Comparison of ENCODE assay signal across 8 mouse cellular contexts in the genomic region with DNA sequence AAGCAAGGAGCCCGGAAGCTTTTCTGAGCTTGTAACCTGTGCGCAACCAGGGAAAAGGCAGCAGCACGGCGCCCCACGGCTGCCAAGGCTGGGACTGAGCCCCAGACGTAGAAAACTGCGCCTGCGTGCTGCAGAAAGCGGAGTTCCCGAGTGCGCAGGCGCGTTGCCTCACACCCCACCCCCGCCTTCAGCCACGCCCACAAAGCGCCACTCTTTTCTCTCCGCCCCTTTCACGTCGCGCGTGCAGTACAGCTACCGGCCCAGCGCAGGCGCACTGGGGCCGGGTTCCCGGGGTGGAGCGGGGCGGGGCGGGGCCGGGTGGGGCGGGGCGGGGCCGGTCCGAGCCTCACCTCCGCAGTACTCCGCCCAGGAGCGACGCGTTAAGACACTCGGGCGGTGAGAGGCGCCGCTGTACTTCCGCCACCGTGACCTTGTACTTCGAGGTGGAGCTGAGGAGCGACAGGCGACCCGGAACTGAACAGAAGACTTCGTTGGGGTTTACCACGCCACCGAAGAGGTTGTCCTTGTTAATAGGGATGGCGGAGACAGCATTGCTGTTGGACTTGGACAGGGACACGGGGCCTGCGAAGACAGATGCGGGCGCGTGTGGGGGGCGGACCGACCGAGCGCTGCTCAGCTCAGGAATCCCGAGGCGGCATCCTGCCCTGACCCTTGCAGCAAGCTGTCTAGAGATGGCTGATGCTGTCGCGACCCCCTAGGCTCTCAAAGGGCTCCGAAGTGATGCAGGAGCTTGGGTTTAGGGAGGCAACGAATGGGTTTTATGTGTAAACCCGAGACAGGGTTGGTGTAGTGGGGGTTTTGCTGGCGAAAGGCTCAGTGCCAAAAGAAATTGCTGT. TPM values are rescaled to one million over a fixed set of nuclear protein-coding genes. Genes with fewer than 3 reads are reported as not detected.
DNase-seq lines count a peak whose midpoint lies in the region; ATAC-seq and TF ChIP-seq lines count a peak whose summit lies in the region.

No protein-coding gene starts in this region.

- peak overlapping the region; percentile 61 for H3K4me2 ChIP-seq in forebrain, embryonic 16.5 days (ENCODE audit: low read length)
- H3K4me2 ChIP-seq in lung, embryonic 16.5 days (ENCODE audit: low read depth, low read length): peak overlapping the region; percentile 92

- intact Hi-C loops in heart, postnatal 36 days (cut with DNase I): no loop called here

- peak; percentile 23; the same call in 1 of the 2 replicates for TF ChIP-seq POLR2A in thymus, adult 2 months (IDR thresholded peaks at IDR 0.05; ENCODE audit: control insufficient read depth, extremely low read depth, insufficient read depth, low read length, poor library complexity)

- H3K27me3 ChIP-seq in forebrain, embryonic 16.5 days (replicated peaks; ENCODE audit: control insufficient read depth, insufficient read depth, low read length): peaks cover 76% of the 10 kb centered on the region
- H3K27me3 ChIP-seq in lung, embryonic 16.5 days (ENCODE audit: control insufficient read depth, insufficient read depth, low read depth, low read length): peaks cover 80% of the 10 kb centered on the region
- peaks cover 9% of the 10 kb centered on the region for H3K27me3 ChIP-seq in thymus, adult 2 months (ENCODE audit: control insufficient read depth, insufficient read depth, low read length)

- H3K4me1 ChIP-seq in ES-E14 (ENCODE audit: control insufficient read depth in 2 of 2, insufficient read depth in 2 of 2, low read length in 2 of 2, poor library complexity in 1 of 2): peaks cover 3 to 6% of the 10 kb centered on the region in 2 experiments; a peak in 2 of 4 replicates
- H3K4me1 ChIP-seq in forebrain, embryonic 16.5 days (replicated peaks; ENCODE audit: control insufficient read depth, insufficient read depth, low read length): peaks cover 6% of the 10 kb centered on the region
- peaks cover 7% of the 10 kb centered on the region; the same call in 1 of the 2 replicates for H3K4me1 ChIP-seq in lung, embryonic 16.5 days (replicated peaks; ENCODE audit: control insufficient read depth, insufficient read depth, low read length)
- H3K4me1 ChIP-seq in thymus, adult 2 months (replicated peaks; ENCODE audit: control insufficient read depth, insufficient read depth, low read length): peaks cover 8% of the 10 kb centered on the region

- no peak for TF ChIP-seq CTCF in thymus, adult 2 months (IDR thresholded peaks at IDR 0.05; ENCODE audit: borderline replicate concordance, control insufficient read depth, extremely low read depth, insufficient read depth, low read length, poor library complexity)

- ATAC-seq in forebrain, embryonic 16.5 days: peak; percentile 95
- peak; percentile 96 for ATAC-seq in lung, embryonic 16.5 days (ENCODE audit: low read depth)

- H3K36me3 ChIP-seq in ES-E14 (ENCODE audit: control insufficient read depth, insufficient read depth, low read length, poor library complexity, severe bottlenecking): no peaks in the 10 kb centered on the region
- no peaks in the 10 kb centered on the region for H3K36me3 ChIP-seq in forebrain, embryonic 16.5 days (ENCODE audit: control insufficient read depth, insufficient read depth)
- no peaks in the 10 kb centered on the region for H3K36me3 ChIP-seq in lung, embryonic 16.5 days (ENCODE audit: control insufficient read depth, insufficient read depth, low read length)
- no peaks in the 10 kb centered on the region for H3K36me3 ChIP-seq in thymus, adult 2 months (ENCODE audit: control insufficient read depth, insufficient read depth, low read length)

- in situ Hi-C loops in ES-E14 (cut with MboI; ENCODE audit: low sequenced_read_pairs in 2 of 2, unreplicated experiment in 2 of 2): no loop called here

- H3K9ac ChIP-seq in ES-E14 (ENCODE audit: insufficient read depth, low read depth, low read length, poor library complexity, severe bottlenecking): peak overlapping the region; percentile 74
- peak overlapping the region; percentile 49 for H3K9ac ChIP-seq in forebrain, embryonic 16.5 days (replicated peaks; ENCODE audit: low read depth, low read length)
- peak overlapping the region; percentile 54 for H3K9ac ChIP-seq in lung, embryonic 16.5 days (ENCODE audit: low read length)

- peak; percentile 91 for DNase-seq in ES-E14 (ENCODE audit: low read depth, low spot score)
- DNase-seq in cerebellum, adult 18-20 months: peak; percentile 74 to 77
- peak; percentile 83 to 86 for DNase-seq in heart, postnatal 36 days
- DNase-seq in layer of hippocampus, adult 8-10 months (ENCODE audit: low spot score in 2 of 2): peak; percentile 47 to 74
- DNase-seq in ovary, adult 18-20 months (ENCODE audit: low spot score): peak; percentile 78
- peak; percentile 85 for DNase-seq in thymus, adult 2 months

- H3K4me3 ChIP-seq in ES-E14 (ENCODE audit: insufficient read depth in 1 of 2, low read depth in 1 of 2, low read length in 2 of 2, poor library complexity in 1 of 2, severe bottlenecking in 1 of 2): peak overlapping the region; percentile 70 to 75
- H3K4me3 ChIP-seq in forebrain, embryonic 16.5 days (replicated peaks; ENCODE audit: low read length): peak overlapping the region; percentile 65
- peak overlapping the region; percentile 63 for H3K4me3 ChIP-seq in lung, embryonic 16.5 days (ENCODE audit: low read length)
- H3K4me3 ChIP-seq in thymus, adult 2 months (ENCODE audit: control insufficient read depth, insufficient read depth, low read length): peak overlapping the region; percentile 51

- WGBS in forebrain, embryonic 16.5 days: 1% methylated on average over 70 of the region's 70 CpGs
- under 1% methylated on average over 70 of the region's 70 CpGs for WGBS in lung, embryonic 16.5 days
- WGBS in thymus, adult 2 months: 1% methylated on average over 70 of the region's 70 CpGs

- H3K27ac ChIP-seq in ES-E14 (ENCODE audit: insufficient read depth, low read depth, low read length, poor library complexity, severe bottlenecking): no peak overlapping the region
- no peak overlapping the region for H3K27ac ChIP-seq in forebrain, embryonic 16.5 days (ENCODE audit: low read length)
- no peak overlapping the region for H3K27ac ChIP-seq in lung, embryonic 16.5 days (ENCODE audit: low read length)
- H3K27ac ChIP-seq in thymus, adult 2 months (ENCODE audit: control insufficient read depth, insufficient read depth, low read length): no peak overlapping the region

- H3K9me3 ChIP-seq in ES-E14 (ENCODE audit: control insufficient read depth, insufficient read depth, low read depth, low read length): no peaks in the 10 kb centered on the region
- no peaks in the 10 kb centered on the region for H3K9me3 ChIP-seq in forebrain, embryonic 16.5 days (ENCODE audit: control insufficient read depth, low read length)
- no peaks in the 10 kb centered on the region for H3K9me3 ChIP-seq in lung, embryonic 16.5 days (ENCODE audit: control insufficient read depth, low read length)

TF ChIP-seq in ES-E14, 5 proteins besides CTCF, POLR2A, EP300 and RAD21:
- no peak for TF ChIP-seq CHD2 (IDR thresholded peaks at IDR 0.05; ENCODE audit: low read depth, low read length)
- TF ChIP-seq ZNF384 (IDR thresholded peaks at IDR 0.05; ENCODE audit: low read depth, low read length): no peak
- TF ChIP-seq HCFC1 (IDR thresholded peaks at IDR 0.05; ENCODE audit: borderline replicate concordance, insufficient read depth, low read length): no peak
- TF ChIP-seq ZC3H11A (IDR thresholded peaks at IDR 0.05; ENCODE audit: borderline replicate concordance, low read depth, low read length): no peak
TF ChIP-seq in ES-E14: peak in this region for 0.

RNA-seq across cellular contexts. Expression of a gene that starts 15.2 kb away (rescaled TPM):
- 0.16 and 0.27 TPM in 2 replicates for total RNA-seq in ES-E14 (2012; rRNA removed)
- 0.41 and 0.55 TPM in 2 replicates for polyA plus RNA-seq in forebrain, embryonic 16.5 days (2015; fragmentation: Nextera tagmentation; extraction: Ambion mirVana)
- total RNA-seq in heart, postnatal 36 days (2021): under 1 TPM; 0.11 to 0.36 TPM
- total RNA-seq in layer of hippocampus, adult 8-10 months (2022): under 1 TPM; 0.27 to 0.45 (median 0.30) TPM
- polyA plus RNA-seq in lung, embryonic 16.5 days (2015; fragmentation: Nextera tagmentation; extraction: Ambion mirVana): 0.10 and 0.34 TPM in 2 replicates
- 2.0 and 2.2 TPM in 2 replicates for polyA plus RNA-seq in thymus, adult 2 months (2012; rRNA removed)
